Mouse (Mus musculus) liver, adult 2 months (tissue): ENCODE measurements around the gene Adm2. TPM values are rescaled to one million over a fixed set of nuclear protein-coding genes. Genes with fewer than 3 reads are reported as not detected.

ENCODE experiments used
- DNase-seq: peaks from one replicate; pipeline ENCODE4 v3.0.0-alpha.2; 2011; ENCODE audit warnings: low read depth, low spot score; ENCODE audit errors: extremely low read depth
- H3K27ac ChIP-seq: fragments of 200-500 bp; replicated peaks from 2 replicates; pipeline ENCODE4 v1.5.1; 2012; ENCODE audit warnings: low read depth, mild to moderate bottlenecking, control low read depth, inconsistent platforms, low read length; ENCODE audit not compliant: insufficient read depth
- H3K27me3 ChIP-seq: fragments of 200-500 bp; 2 replicates; pipeline ENCODE4 v1.6.1; 2012; ENCODE audit warnings: mild to moderate bottlenecking, moderate library complexity, low read length, inconsistent platforms; ENCODE audit not compliant: control insufficient read depth, insufficient read depth
- H3K36me3 ChIP-seq: fragments of 200-500 bp; 2 replicates; pipeline ENCODE4 v1.6.1; 2012; ENCODE audit warnings: low read length, inconsistent platforms; ENCODE audit not compliant: control insufficient read depth, insufficient read depth
- H3K4me1 ChIP-seq: fragments of 200-500 bp; 2 replicates; pipeline ENCODE4 v1.6.1; 2011; ENCODE audit warnings: low read length; ENCODE audit not compliant: control insufficient read depth, insufficient read depth
- H3K4me3 ChIP-seq: fragments of 200-500 bp; 2 replicates; pipeline ENCODE4 v1.5.1; 2011; ENCODE audit warnings: low read depth, mild to moderate bottlenecking, control low read depth, low read length, moderate library complexity; ENCODE audit not compliant: insufficient read depth
- H3K79me2 ChIP-seq: fragments of 200-500 bp; 2 replicates; pipeline ENCODE4 v1.6.1; 2012; ENCODE audit warnings: inconsistent platforms, mild to moderate bottlenecking, low read length, moderate library complexity; ENCODE audit not compliant: control insufficient read depth, insufficient read depth
- H3K9ac ChIP-seq: fragments of 200-500 bp; 2 replicates; pipeline ENCODE4 v1.6.1; 2012; ENCODE audit warnings: low read depth, mild to moderate bottlenecking, control low read depth, inconsistent platforms, low read length
- CTCF ChIP-seq: fragments of 200-500 bp; IDR thresholded peaks from 2 replicates; pipeline ENCODE4 v1.5.1; 2011; ENCODE audit warnings: low read depth, low read length, control low read depth
- POLR2A ChIP-seq: fragments of 200-500 bp; IDR thresholded peaks from 2 replicates; pipeline ENCODE4 v1.6.1; 2011; ENCODE audit warnings: low read length, control low read depth; ENCODE audit not compliant: insufficient read depth; ENCODE audit errors: extremely low read depth
- WGBS: fragments of 180-500 bp; shearing (Covaris S2); methylation state at CpG from one replicate; pipeline ENCODE4 v1.1.7; 2018; 5-methylcytosine and 5-hydroxymethylcytosine counted together
- polyA plus RNA-seq: library from polyadenylated mRNA; depleted of rRNA; stranded (reverse); fragments of >200 nt; gene quantifications from 2 replicates; pipeline ENCODE4 v1.2.3, GENCODE M21; 2012
- total RNA-seq: library from RNA; depleted of rRNA; stranded (reverse); fragments of >200 nt; gene quantifications from 2 replicates; pipeline ENCODE4 v1.2.3, GENCODE M21; 2014

Gene Adm2
- total and polyA plus RNA-seq, 2 experiments: not detected

- no peak for DNase-seq
- Histone ChIP-seq H3K9ac (no peak overlapping the region), H3K4me1 (no peaks in the 10 kb centered on the region), H3K27me3 (peaks cover 5% of the 10 kb centered on the region; the same call in 1 of the 2 replicates), H3K4me3 (no peak overlapping the region), H3K36me3 (no peaks in the 10 kb centered on the region), H3K79me2 (no peaks in the 10 kb centered on the region), H3K27ac (no peak overlapping the region)
- TF ChIP-seq POLR2A: no peak
- TF ChIP-seq CTCF: no peak
- 73% methylated on average over 5 of the region's 5 CpGs for WGBS
Observed at GRCm38 (mm10) chr15:89326441-89326840, 3.9 kb downstream of the Adm2 start.

- H3K27ac ChIP-seq: no peak within 1 kb of the TSS
Observed at GRCm38 (mm10) chr15:89334271-89334670, 11.8 kb downstream of the Adm2 start, which contains the start of gene Miox. Gene Miox (plus strand): TSS chr15:89334398.

GRCm38 (mm10) chr15:89334774-89335537, 12.4 kb downstream of the Adm2 start:
- TF ChIP-seq CTCF (no peak), POLR2A (no peak)
- Histone ChIP-seq H3K4me1 (no peaks in the 10 kb centered on the region), H3K27me3 (no peaks in the 10 kb centered on the region), H3K27ac (no peak overlapping the region), H3K79me2 (no peaks in the 10 kb centered on the region), H3K36me3 (no peaks in the 10 kb centered on the region), H3K4me3 (no peak overlapping the region), H3K9ac (no peak overlapping the region)
- DNase-seq: no peak
- WGBS: 40% methylated on average over 17 of the region's 17 CpGs

More at GRCm38 (mm10) chr15:89334271-89334670, 11.8 kb downstream of the Adm2 start, which contains the start of gene Miox:
- no peaks in the 10 kb centered on the region for H3K36me3 ChIP-seq
- H3K9ac ChIP-seq: no peak within 1 kb of the TSS
- no peaks in the 10 kb centered on the region for H3K79me2 ChIP-seq
- 77% methylated on average over 7 of the region's 7 CpGs for WGBS
- DNase-seq: no peak
- no peak for TF ChIP-seq CTCF
- no peak for TF ChIP-seq POLR2A
- no peaks in the 10 kb centered on the region for H3K27me3 ChIP-seq
- H3K4me3 ChIP-seq: no peak within 1 kb of the TSS
- no peaks in the 10 kb centered on the region for H3K4me1 ChIP-seq

- no peaks in the 10 kb centered on the region for H3K27me3 ChIP-seq
- no peaks in the 10 kb centered on the region for H3K79me2 ChIP-seq
- no peak for DNase-seq
- H3K4me3 ChIP-seq: no peak overlapping the region
- TF ChIP-seq CTCF: no peak
- no peak for TF ChIP-seq POLR2A
- no peak overlapping the region for H3K27ac ChIP-seq
- no peak overlapping the region for H3K9ac ChIP-seq
- WGBS: 91% methylated on average over 14 of the region's 14 CpGs
- no peaks in the 10 kb centered on the region for H3K4me1 ChIP-seq
- no peaks in the 10 kb centered on the region for H3K36me3 ChIP-seq
Observed at GRCm38 (mm10) chr15:89336422-89336821, 13.9 kb downstream of the Adm2 start.

GRCm38 (mm10) chr15:89339696-89340095, 17.2 kb downstream of the Adm2 start:
- Histone ChIP-seq H3K27ac (no peak overlapping the region), H3K79me2 (no peaks in the 10 kb centered on the region), H3K27me3 (no peaks in the 10 kb centered on the region), H3K9ac (no peak overlapping the region), H3K4me1 (no peaks in the 10 kb centered on the region), H3K36me3 (no peaks in the 10 kb centered on the region), H3K4me3 (no peak overlapping the region)
- 76% methylated on average over 2 of the region's 2 CpGs for WGBS
- TF ChIP-seq CTCF (no peak), POLR2A (no peak)
- no peak for DNase-seq

- no peaks in the 10 kb centered on the region for H3K36me3 ChIP-seq
- TF ChIP-seq POLR2A: no peak
- no peak for TF ChIP-seq CTCF
- DNase-seq: no peak
- 58% methylated on average over 3 of the region's 3 CpGs for WGBS
- no peaks in the 10 kb centered on the region for H3K4me1 ChIP-seq
- no peak overlapping the region for H3K27ac ChIP-seq
- H3K9ac ChIP-seq: no peak overlapping the region
- H3K27me3 ChIP-seq: no peaks in the 10 kb centered on the region
- no peaks in the 10 kb centered on the region for H3K79me2 ChIP-seq
- no peak overlapping the region for H3K4me3 ChIP-seq
Observed at GRCm38 (mm10) chr15:89340136-89340535, 17.6 kb downstream of the Adm2 start.
